Mouse (Mus musculus) cerebellum, adult 2 months (tissue): Measurements from ENCODE around the gene Fam234b.

Source experiments
- CTCF ChIP-seq: fragments of 200-500 bp; IDR thresholded peaks from 2 replicates; pipeline ENCODE4 v1.5.1; 2011; ENCODE audit warnings: low read depth, mild to moderate bottlenecking, control low read depth, low read length, moderate library complexity, borderline replicate concordance; ENCODE audit not compliant: insufficient read depth
- POLR2A ChIP-seq: fragments of 200-500 bp; IDR thresholded peaks from 2 replicates; pipeline ENCODE4 v1.6.1; 2011; ENCODE audit warnings: low read length, control low read depth, borderline replicate concordance; ENCODE audit not compliant: insufficient read depth

DNA sequence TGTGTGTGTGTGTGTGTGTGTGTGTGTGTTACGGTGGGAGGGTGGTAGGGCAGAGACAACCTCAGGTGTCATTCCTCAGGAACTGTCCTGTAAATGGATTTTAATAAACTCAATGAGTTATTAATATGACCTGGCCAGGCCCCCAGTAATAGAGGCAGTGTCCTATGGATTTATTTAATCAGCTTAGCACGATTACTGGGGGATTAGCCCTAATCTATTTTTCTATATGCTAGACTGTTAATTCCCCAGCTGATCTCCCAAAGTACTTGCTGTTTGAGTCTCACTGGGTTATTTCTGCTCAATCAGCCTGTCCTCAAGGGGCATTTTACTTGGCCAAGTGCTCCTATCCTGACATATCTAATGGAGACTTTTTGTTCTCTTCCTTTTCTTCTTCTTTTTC, 14.9 kb downstream of the Fam234b start:
- TF ChIP-seq CTCF (no peak), POLR2A (no peak)
